Mouse (Mus musculus): ENCODE measurements around the gene Krt17. TPM values are rescaled to one million over a fixed set of nuclear protein-coding genes. Genes with fewer than 3 reads are reported as not detected.

Krt17 gene
- polyA plus RNA-seq, 1 experiment from 2014 or later = 161 TPM

DNA sequence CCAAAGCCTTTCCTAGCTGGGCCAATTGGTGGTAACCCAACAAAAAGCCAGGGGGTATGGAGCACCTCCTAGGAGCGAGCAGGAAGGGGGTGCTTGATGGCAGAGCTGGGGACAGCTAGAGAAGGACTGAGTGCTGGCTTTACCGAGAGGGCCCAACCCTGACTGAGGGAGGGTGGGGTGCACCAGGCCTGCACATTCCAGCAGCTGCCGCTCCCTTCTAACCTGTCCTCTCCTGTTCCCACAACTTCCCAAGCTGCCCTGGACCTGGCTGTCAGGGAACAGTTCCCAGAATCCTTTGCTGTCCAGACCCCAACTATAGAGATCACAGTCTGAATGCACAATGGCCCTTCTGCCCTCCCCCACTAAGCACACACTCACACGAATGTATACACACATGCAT is 24.2 kb upstream of the Krt17 start:
- Histone ChIP-seq H3K9me3 (no peaks in the 10 kb centered on the region), H3K27me3 (no peaks in the 10 kb centered on the region), H3K4me2 (no peak overlapping the region), H3K36me3 (no peaks in the 10 kb centered on the region), H3K4me1 (peaks cover 12% of the 10 kb centered on the region), H3K9ac (0 out of 2 replicates have a peak overlapping the region, but pooled peaks have one; percentile 11), H3K27ac (peak overlapping the region; percentile 89; the same call in 1 of the 2 replicates), H3K4me3 (no peak overlapping the region)
- WGBS = 75% methylated on average over 4 of the region's 4 CpGs
- no peak for ATAC-seq (ENCODE audit: insufficient number of reproducible peaks, insufficient read depth, low FRiP score, low TSS enrichment, low read depth)

- no peak for ATAC-seq (ENCODE audit: insufficient number of reproducible peaks, insufficient read depth, low FRiP score, low TSS enrichment, low read depth)
Observed at GRCm38 (mm10) chr11:100282549-100282948, 21.7 kb upstream of the Krt17 start.

GRCm38 (mm10) chr11:100281596-100282544 is 21.0 kb upstream of the Krt17 start:
- H3K36me3 ChIP-seq = no peaks in the 10 kb centered on the region
- no peaks in the 10 kb centered on the region; the same call in 1 of the 2 replicates for H3K27me3 ChIP-seq
- no peak overlapping the region for H3K4me2 ChIP-seq
- H3K27ac ChIP-seq = no peak overlapping the region
- no peak overlapping the region for H3K4me3 ChIP-seq
- no peaks in the 10 kb centered on the region for H3K4me1 ChIP-seq
- ATAC-seq (ENCODE audit: insufficient number of reproducible peaks, insufficient read depth, low FRiP score, low TSS enrichment, low read depth) = 0 out of 2 replicates have a peak, but pooled peaks have one; percentile 39
- H3K9me3 ChIP-seq = no peaks in the 10 kb centered on the region
- 18% methylated on average over 11 of the region's 11 CpGs for WGBS
- no peak overlapping the region for H3K9ac ChIP-seq

More at GRCm38 (mm10) chr11:100282549-100282948, 21.7 kb upstream of the Krt17 start:
- no peak overlapping the region for H3K9ac ChIP-seq
- H3K4me3 ChIP-seq = no peak overlapping the region
- H3K4me1 ChIP-seq = no peaks in the 10 kb centered on the region
- no peaks in the 10 kb centered on the region; the same call in 1 of the 2 replicates for H3K27me3 ChIP-seq
- H3K27ac ChIP-seq = no peak overlapping the region
- no peak overlapping the region for H3K4me2 ChIP-seq
- no peaks in the 10 kb centered on the region for H3K36me3 ChIP-seq
- 22% methylated on average over 10 of the region's 10 CpGs for WGBS
- H3K9me3 ChIP-seq = no peaks in the 10 kb centered on the region

- ATAC-seq (ENCODE audit: insufficient number of reproducible peaks, insufficient read depth, low FRiP score, low TSS enrichment, low read depth) = no peak
- Histone ChIP-seq H3K4me1 (no peaks in the 10 kb centered on the region; the same call in 1 of the 2 replicates), H3K4me2 (no peak overlapping the region), H3K4me3 (no peak overlapping the region), H3K36me3 (no peaks in the 10 kb centered on the region), H3K9me3 (no peaks in the 10 kb centered on the region), H3K27ac (no peak overlapping the region), H3K9ac (no peak overlapping the region), H3K27me3 (no peaks in the 10 kb centered on the region; the same call in 1 of the 2 replicates)
- 54% methylated on average over 5 of the region's 5 CpGs for WGBS
Observed at GRCm38 (mm10) chr11:100278759-100279158, 17.9 kb upstream of the Krt17 start.

DNA sequence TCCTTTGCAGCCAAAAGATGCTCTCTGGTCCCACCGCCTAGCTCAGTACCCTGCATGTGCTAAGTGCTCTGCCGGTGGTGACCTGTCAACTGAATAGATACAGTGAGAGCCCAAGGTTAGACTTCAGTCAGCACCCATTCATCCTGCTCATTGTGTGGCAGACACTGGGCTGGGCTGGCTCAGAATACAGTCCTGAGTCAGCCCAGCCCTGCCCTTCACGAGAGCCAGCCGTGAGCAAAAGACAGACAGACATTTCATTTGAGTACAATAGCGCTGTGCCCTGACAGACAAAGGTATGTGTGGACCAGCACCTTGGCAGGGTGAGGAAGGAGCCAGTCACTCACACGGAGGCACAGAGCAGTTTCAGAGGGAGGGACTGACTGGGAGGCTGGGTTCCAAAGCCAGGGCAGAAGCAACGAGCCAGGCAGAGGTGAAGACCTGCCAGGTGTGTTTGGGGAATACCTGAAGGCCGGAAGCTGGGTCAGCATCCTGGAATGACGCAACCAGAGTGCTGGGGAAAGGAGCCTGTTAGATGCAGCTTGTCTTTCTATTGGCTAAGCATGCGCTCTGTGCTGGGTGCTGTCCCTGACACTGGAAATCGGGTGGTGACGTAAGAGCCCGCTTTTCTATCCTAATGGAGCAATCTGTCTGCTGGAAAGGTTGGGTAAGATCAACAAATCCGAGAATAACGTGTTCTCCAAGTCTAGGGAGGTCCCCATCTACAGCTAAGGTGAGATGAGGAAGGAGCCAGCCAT is 17.1 kb upstream of the Krt17 start:
- Histone ChIP-seq H3K4me3 (no peak overlapping the region), H3K9ac (no peak overlapping the region), H3K9me3 (no peaks in the 10 kb centered on the region), H3K36me3 (no peaks in the 10 kb centered on the region), H3K4me1 (no peaks in the 10 kb centered on the region; the same call in 1 of the 2 replicates), H3K27ac (no peak overlapping the region), H3K27me3 (no peaks in the 10 kb centered on the region; the same call in 1 of the 2 replicates), H3K4me2 (no peak overlapping the region)
- ATAC-seq (ENCODE audit: insufficient number of reproducible peaks, insufficient read depth, low FRiP score, low TSS enrichment, low read depth) = no peak
- 65% methylated on average over 15 of the region's 15 CpGs for whole genome bisulfite sequencing

- Histone ChIP-seq H3K4me3 (no peak overlapping the region), H3K27me3 (no peaks in the 10 kb centered on the region; the same call in 1 of the 2 replicates), H3K9me3 (no peaks in the 10 kb centered on the region), H3K9ac (no peak overlapping the region), H3K27ac (no peak overlapping the region), H3K4me2 (no peak overlapping the region), H3K4me1 (no peaks in the 10 kb centered on the region; the same call in 1 of the 2 replicates), H3K36me3 (no peaks in the 10 kb centered on the region)
- ATAC-seq (ENCODE audit: insufficient number of reproducible peaks, insufficient read depth, low FRiP score, low TSS enrichment, low read depth) = no peak
- WGBS = 33% methylated on average over 5 of the region's 5 CpGs
Observed at GRCm38 (mm10) chr11:100275466-100275865, 14.6 kb upstream of the Krt17 start.

GRCm38 (mm10) chr11:100274719-100275118 is 13.9 kb upstream of the Krt17 start:
- no peak overlapping the region for H3K4me3 ChIP-seq
- WGBS = 63% methylated on average over 7 of the region's 7 CpGs
- H3K9me3 ChIP-seq = no peaks in the 10 kb centered on the region

DNA sequence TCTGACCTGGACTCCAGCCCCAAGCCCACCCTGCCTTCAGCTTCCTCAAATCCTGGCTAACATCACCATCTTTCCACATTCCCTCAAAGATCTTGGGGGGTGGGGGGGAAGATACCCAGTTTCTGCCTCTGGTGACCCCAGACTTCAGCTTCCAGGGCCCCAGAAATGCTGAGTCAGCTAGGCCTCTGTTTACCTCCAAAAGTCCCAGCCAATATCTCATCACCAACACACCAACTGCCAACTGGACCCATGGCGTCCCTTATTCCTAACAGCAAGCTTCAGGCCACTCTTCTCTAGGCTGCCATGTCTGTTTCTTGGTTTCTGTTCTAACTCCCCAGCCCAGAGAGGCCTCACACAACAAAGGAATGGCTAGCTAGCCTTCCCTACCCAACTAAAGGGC is 11.0 kb upstream of the Krt17 start:
- Histone ChIP-seq H3K9me3 (no peaks in the 10 kb centered on the region), H3K27me3 (no peaks in the 10 kb centered on the region), H3K36me3 (no peaks in the 10 kb centered on the region), H3K4me1 (no peaks in the 10 kb centered on the region; the same call in 1 of the 2 replicates), H3K4me3 (no peak overlapping the region), H3K9ac (no peak overlapping the region), H3K4me2 (no peak overlapping the region), H3K27ac (no peak overlapping the region)
- ATAC-seq (ENCODE audit: insufficient number of reproducible peaks, insufficient read depth, low FRiP score, low TSS enrichment, low read depth) = no peak
- 84% methylated on average over 1 of the region's 1 CpGs for WGBS

More at GRCm38 (mm10) chr11:100274719-100275118, 13.9 kb upstream of the Krt17 start:
- Histone ChIP-seq H3K27me3 (no peaks in the 10 kb centered on the region; the same call in 1 of the 2 replicates), H3K4me2 (no peak overlapping the region), H3K9ac (no peak overlapping the region), H3K4me1 (no peaks in the 10 kb centered on the region; the same call in 1 of the 2 replicates), H3K27ac (no peak overlapping the region), H3K36me3 (no peaks in the 10 kb centered on the region)
- no peak for ATAC-seq (ENCODE audit: insufficient number of reproducible peaks, insufficient read depth, low FRiP score, low TSS enrichment, low read depth)

- H3K36me3 ChIP-seq = no peaks in the 10 kb centered on the region
- no peak within 1 kb of the TSS for H3K4me2 ChIP-seq
- H3K4me3 ChIP-seq = no peak within 1 kb of the TSS
- H3K4me1 ChIP-seq = no peaks in the 10 kb centered on the region; the same call in 1 of the 2 replicates
- no peaks in the 10 kb centered on the region for H3K27me3 ChIP-seq
- no peaks in the 10 kb centered on the region for H3K9me3 ChIP-seq
- ATAC-seq (ENCODE audit: insufficient number of reproducible peaks, insufficient read depth, low FRiP score, low TSS enrichment, low read depth) = no peak
- 68% methylated on average over 7 of the region's 7 CpGs for WGBS
- H3K9ac ChIP-seq = no peak within 1 kb of the TSS
- H3K27ac ChIP-seq = no peak within 1 kb of the TSS
Observed at GRCm38 (mm10) chr11:100269821-100270332, 9.0 kb upstream of the Krt17 start, which contains the start of gene Krt42. Gene Krt42, minus strand, starts transcription at chr11:100269871.

DNA sequence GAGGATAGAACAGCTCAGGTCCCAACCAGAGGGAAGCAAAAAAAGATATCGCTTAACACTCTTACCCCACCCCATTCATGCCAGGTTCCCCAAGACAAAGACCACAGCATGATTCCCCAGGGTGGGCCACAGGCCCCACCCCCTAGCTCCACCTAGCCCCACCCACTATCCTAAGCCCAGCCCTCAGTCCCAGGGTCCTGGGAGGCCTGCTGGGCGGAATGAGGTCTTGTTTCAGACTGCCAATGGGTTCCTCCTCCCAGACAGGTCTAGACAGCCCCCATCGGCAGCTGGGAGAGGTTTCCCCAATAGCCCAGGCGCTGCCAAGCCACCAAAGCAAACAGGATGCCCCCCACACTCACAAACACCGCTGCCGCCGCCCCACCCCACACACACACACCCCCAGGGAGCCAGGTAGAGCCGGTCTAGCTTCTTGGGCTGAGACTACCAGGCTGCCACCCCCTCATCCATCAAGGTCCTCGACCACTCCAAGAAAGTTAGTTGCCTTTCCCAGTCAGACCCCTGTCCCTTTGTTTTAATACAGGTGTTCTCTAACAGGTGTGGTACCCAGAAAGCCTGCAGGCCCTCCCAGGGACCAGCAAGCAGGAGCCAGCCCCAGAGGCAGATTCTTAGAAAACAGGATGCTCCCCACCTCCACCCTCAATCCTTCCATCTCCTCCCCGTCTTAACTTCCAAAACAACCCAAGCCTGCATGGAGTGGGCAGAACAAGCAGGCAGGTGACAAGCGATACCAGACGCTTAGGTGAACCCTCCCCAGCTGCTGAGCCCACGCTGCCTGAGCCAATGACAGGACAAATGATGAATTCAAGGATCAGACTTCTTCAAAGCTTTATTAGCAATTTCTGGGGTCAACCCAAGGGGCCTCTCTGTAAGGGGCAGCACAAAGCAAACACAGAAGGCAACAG is 1.5 kb upstream of the Krt17 start:
- Histone ChIP-seq H3K27me3 (no peaks in the 10 kb centered on the region; the same call in 1 of the 2 replicates), H3K4me3 (no peak overlapping the region), H3K27ac (peak overlapping the region; percentile 74), H3K9me3 (no peaks in the 10 kb centered on the region), H3K36me3 (no peaks in the 10 kb centered on the region), H3K4me1 (peaks cover 16% of the 10 kb centered on the region; the same call in 1 of the 2 replicates), H3K9ac (no peak overlapping the region), H3K4me2 (peak overlapping the region; percentile 1; the same call in 1 of the 2 replicates)
- ATAC-seq (ENCODE audit: insufficient number of reproducible peaks, insufficient read depth, low FRiP score, low TSS enrichment, low read depth) = peak; percentile 77
- 11% methylated on average over 13 of the region's 13 CpGs for WGBS
